Mouse (Mus musculus): ENCODE results near the gene Gpd2.

The Gpd2 gene

DNA sequence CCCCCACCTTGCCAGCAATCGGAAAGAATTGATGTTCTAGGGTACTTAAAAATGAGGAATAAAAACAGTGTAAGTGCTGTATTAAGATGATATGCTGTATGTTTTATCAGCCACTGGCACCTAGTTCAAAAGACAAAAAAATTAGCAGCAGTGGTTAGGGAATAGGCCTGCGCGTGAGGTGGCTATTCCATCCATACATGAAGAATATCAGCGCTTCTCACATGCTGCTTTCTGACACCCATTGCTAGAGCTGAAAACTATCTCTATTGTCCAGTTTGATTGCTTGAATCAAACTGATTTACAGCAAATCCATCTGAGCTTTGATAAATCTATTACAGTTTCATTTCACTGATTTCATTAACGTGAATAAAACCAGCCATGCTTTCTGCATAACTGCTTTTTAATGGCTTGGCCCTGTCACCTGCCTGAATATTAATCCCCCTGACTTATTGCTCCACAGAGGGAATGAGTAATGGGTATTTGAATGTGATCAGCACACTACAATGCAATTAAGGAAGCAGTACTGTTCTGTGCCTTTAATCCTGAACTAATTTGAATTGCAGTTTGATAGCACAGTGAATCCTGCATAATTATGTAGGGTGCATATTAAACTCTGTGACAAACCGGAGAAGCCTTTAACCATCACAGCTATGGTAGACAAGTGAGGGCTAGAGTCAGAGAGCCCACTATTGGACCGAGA lies 137.9 kb downstream of the Gpd2 start:
- TF ChIP-seq GATA4 (IDR thresholded peaks at IDR 0.05; ENCODE audit: insufficient replicate concordance, low read length): no peak

DNA sequence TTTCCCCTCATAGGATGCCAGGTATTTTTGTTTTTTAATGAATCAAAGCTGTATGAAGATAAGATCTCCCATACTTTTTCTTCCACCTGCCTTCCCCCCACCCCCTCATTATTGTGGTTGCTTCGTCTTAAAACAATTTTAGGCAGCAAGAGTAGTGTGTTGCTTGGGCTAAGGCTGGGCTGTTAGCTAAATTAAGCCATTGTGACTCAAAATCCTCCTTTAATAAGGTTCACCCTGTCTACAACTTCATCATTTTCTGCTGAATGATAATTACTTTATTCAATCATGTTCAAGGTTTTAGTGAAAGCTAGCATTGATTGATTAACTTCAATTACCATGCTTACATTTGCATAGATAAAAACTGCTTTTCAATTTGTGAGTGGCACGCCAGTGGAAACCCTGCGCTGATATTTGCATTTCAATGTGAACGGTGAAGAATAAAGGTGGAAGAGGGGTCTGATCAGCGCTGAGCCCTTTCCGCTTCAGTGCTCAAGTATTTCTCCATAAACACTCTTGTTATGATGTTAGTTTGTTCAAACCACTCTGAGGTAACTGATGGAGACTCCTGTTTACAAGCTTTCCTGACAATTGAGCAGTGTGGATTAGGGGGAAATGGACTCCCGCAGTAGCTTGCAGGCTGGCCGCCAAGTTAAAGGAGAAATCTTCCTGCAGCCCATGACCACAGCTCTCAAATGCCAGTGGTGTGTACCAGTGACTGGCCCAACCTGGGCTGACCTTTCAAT lies 140.9 kb downstream of the Gpd2 start:
- TF ChIP-seq GATA4 (IDR thresholded peaks at IDR 0.05; ENCODE audit: insufficient replicate concordance, low read length): no peak

DNA sequence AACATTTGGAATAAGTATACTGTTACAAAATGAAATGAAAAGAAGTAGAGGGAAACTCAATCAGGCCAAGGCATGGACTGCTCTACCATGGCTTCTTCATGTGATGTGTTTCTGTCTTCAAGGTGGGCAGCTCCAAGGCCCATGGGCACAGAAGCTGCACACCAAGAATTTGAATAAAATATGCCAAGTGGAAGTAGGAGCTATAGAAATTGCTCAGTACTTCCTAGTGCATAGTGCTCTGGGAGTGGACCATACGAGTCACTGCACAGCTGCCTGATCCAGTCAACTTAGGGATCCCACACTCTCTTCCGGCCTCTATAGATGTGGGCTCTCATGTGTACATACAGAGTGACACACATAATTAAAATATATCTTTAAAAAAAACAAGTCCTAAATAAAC lies 147.2 kb downstream of the Gpd2 start:
- TF ChIP-seq GATA4 (IDR thresholded peaks at IDR 0.05; ENCODE audit: insufficient replicate concordance, low read length): no peak

DNA sequence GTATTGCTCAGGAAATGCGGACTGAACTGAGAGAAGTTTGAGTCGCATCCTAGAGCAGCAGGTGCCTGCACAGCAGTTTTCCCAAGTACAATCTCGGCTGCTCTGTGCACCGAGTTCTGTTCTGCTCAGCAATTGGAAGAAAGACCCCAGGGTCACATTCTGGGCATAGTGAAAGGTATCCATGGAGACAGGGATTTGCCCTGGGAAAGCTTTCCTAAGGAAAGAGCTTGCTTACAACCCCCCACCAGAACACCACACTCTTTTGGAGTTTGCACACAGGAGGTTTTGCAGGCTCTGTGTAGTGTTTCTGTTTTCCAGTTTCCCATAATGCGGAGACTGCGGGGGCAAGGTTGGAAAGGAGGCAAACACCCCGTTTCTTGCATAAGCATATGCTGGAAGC lies 150.4 kb downstream of the Gpd2 start:
- no peak for TF ChIP-seq GATA4 (IDR thresholded peaks at IDR 0.05; ENCODE audit: insufficient replicate concordance, low read length)

DNA sequence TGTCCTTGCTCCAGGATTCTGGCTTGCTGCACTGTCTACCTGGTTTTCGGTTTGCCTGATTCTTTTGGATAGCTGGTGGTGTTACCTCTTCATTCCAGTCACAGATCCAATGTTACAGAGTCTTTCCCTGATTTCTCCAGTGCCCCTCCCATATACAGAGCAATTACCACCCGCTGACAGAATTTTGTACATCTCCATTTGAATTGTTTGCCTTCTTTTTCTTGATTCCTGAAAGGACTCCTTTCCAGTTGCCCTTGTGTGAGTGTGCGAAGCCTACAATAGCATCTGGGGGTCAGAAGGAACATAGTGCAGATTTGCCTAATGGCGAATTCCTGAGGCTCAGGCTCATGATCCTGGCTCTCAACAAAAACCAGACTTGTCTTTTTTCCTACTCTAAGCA lies 157.6 kb downstream of the Gpd2 start:
- TF ChIP-seq GATA4 (IDR thresholded peaks at IDR 0.05; ENCODE audit: insufficient replicate concordance, low read length): no peak

DNA sequence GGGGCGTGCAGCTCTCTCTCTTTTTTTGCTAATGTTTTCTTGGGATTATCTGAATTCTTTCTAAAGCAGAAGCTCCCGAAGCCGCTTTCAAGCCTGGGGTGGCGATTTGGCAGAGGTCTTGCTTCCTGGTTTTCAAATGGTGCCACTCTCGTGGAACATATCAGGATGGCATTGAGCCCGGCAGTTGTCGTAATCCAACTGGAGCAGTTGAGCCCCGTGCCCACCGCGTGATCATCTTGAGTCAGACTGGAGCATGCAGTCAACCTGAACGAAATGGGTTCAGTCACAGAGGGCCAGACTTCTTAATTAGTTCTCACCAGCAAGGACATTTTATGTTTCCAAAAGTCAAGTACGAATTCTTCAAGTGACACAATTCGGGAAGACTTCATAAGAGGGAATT lies 158.6 kb downstream of the Gpd2 start:
- TF ChIP-seq GATA4 (IDR thresholded peaks at IDR 0.05; ENCODE audit: insufficient replicate concordance, low read length): no peak

DNA sequence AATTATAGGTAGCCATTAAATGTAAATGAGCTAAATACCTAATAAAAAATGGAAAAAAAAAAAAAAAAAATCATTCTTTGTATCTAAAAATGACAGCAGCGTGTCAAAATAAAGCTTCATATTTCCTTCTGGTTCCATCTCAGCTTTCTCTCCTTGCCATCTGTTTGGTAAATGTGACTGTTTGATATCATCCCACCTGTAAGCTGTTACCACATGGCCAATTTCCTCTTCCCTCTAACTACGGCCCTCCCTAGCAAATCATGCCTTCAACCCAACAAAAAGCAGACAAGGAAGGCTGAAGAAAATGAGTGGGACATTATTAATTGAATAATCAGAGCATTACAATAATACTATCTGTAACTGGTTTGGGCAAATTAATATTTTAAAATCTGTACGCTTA lies 160.3 kb downstream of the Gpd2 start:
- no peak for TF ChIP-seq GATA4 (IDR thresholded peaks at IDR 0.05; ENCODE audit: insufficient replicate concordance, low read length)

DNA sequence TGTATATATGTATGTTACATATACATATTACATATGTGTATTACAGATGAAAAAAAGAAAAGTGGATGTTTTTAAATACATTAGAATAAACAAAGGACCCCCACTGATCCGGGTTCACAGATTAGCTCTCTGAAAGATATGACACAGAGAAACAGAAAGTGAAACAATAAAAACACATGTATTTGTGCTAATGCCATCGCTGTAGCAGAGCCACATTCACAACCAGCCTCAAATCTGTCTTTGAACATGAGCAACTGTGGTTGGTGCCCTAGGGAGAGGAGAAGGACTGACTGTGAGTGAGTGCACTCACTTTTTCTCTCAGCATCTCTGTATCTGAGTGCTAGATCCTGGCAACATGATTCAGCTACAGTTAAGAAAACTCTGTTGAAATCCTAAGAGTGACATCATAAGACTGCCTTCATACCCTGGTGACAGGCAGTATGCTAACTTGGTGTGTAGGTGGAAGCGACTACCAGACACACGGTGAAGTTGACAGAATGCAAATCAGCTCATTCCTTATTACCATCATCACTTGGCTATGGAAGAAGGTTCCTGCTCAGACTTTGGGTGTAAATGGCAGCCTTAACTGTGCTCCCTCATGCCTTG lies 170.1 kb downstream of the Gpd2 start:
- no peak for TF ChIP-seq GATA4 (IDR thresholded peaks at IDR 0.05; ENCODE audit: insufficient replicate concordance, low read length)

DNA sequence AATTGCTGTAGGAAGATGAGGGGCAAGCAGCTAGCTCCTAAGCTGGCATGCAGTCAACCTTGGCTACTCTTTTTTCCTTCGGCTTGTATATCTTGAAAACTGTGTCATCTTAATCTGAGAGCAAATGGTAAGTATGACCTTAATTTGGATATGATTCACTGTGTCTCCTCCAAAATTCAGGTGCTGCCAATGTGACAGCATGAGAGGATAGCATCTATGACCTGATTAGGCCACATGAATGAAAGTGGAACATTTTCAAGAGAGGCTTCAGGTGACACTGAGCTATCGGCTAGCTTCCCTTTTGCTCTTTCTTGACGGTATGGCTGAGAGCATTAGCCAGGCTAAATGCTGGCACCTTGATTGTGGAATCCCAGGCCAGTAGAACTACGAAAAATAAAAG lies 171.0 kb downstream of the Gpd2 start:
- TF ChIP-seq GATA4 (IDR thresholded peaks at IDR 0.05; ENCODE audit: insufficient replicate concordance, low read length): no peak

DNA sequence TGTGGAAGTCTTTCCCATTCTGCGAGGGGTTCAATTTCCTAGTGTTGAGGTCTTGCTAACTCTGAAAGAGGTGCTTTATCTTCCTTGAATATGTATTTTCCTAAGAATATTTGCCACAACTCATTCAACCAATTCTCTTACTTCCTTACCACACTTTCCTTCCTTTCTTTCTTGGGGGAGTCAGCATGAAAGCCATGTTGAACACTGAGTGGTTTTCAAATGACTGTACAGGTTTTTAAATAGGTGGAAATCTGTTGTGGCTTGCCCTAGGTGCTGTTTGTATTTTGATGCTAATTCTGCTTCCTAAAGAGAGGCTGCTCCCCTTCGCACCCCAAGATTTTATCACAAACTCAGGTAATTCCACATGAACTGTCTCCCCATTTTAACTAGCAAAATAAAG lies 174.1 kb downstream of the Gpd2 start:
- TF ChIP-seq GATA4 (IDR thresholded peaks at IDR 0.05; ENCODE audit: insufficient replicate concordance, low read length): no peak

DNA sequence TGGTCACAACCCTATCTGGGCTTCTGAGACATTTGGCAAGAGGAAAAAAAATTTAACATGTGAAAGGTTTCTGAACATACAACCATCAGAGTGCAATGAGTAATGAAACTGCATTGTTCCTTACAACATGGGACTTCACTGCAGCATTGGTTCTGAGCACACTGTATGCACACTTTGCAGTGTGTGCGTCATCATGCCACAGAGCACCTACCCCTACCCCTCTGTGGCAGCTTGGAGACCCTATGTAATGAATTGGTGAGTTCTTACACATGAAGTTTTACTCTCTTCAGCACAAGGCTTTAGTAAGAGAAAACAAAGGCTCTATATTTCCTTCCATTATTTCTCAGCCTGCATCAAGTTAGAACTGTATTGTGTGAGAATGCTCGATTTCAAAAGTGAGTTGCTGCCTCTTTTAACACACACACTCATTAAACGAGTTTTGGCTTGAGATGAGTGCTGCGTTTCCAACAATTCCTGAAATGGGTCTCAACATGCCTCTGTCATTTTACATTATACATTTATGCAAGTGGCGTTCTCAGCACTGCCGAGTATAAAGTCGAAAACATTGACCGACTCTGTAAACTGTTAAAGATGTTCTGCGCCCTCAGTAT lies 177.2 kb downstream of the Gpd2 start:
- TF ChIP-seq GATA4 (IDR thresholded peaks at IDR 0.05; ENCODE audit: insufficient replicate concordance, low read length): no peak

DNA sequence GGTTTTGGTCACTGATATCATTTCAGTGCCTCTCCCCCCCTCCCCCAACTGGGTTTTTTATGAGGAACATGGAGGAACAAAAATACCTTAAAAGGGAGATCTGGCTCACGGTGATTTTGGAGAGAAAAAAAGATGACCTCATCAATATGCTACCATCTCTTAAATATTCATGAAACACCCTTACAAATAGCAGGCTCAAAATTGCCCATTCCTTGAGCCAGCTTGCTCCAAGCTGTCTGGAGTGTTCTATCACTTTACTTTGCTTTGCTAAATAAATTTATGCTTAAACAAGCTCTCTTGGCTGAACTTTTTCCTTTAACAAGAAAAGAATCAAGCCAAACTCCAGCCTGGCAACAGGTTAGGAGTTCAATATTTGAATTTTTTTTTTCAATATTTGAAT lies 179.3 kb downstream of the Gpd2 start:
- TF ChIP-seq GATA4 (IDR thresholded peaks at IDR 0.05; ENCODE audit: insufficient replicate concordance, low read length): no peak

Measured in liver, adult (tissue).